Mouse (Mus musculus) gastrocnemius, postnatal 10 days (tissue): ENCODE data around the gene Hpca. TPM values are rescaled to one million over a fixed set of nuclear protein-coding genes. Genes with fewer than 3 reads are reported as not detected.

ENCODE experiments used
- DNase-seq: peaks from one replicate; pipeline ENCODE4 v3.0.0; 2021; ENCODE audit warnings: mixed read lengths
- long read RNA-seq, 2 experiments: library from polyadenylated mRNA; stranded (forward); transcript quantifications; one replicate each; pipeline ENCODE4 v2.0.0; 2021
- total RNA-seq, 2 experiments: library from RNA; stranded (reverse); gene quantifications; 2 replicates each; pipeline ENCODE4 v1.2.3; 2021

Hpca gene
- total RNA-seq = 1 to 10 TPM in 1 of 2 experiments, under 1 TPM in 1; 0.68 to 1.1 TPM
- long read RNA-seq, experiment 1, partial matches to known transcripts = 0 of 1 reads
- long read RNA-seq, experiment 1, other reads (novel, unspliced or antisense) = 0 of 1 reads
- long read RNA-seq, experiment 2 = 0 reads

DNA sequence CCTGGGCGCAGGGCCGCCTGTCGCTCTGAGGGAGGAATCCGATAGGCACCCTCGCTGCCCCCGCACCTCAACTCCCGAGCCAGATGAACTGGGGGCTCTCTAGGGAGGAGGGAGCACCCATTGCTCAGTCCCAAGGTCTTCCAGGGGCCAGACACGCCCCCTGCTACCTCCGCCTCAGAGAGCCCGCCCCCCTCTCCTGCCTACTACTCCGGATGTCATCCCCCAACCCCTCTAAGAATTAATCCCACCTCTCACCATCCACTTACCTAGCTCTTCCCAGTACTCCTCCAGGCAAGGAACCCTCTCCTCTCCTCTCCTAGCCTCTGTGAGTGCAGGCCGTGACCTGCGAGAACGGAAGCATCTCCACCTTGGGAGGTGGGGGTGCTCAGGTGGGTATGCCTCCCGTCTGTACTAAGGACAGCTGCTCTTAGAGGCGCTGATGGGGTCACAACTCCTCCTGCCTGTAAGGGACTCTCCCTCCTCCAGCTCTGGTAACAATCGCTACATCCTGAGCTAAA lies at the start of gene Hpca:
Hpca (minus strand) TSS at position 468 of the 518 bp plus-strand sequence.
- no peak for DNase-seq

DNA sequence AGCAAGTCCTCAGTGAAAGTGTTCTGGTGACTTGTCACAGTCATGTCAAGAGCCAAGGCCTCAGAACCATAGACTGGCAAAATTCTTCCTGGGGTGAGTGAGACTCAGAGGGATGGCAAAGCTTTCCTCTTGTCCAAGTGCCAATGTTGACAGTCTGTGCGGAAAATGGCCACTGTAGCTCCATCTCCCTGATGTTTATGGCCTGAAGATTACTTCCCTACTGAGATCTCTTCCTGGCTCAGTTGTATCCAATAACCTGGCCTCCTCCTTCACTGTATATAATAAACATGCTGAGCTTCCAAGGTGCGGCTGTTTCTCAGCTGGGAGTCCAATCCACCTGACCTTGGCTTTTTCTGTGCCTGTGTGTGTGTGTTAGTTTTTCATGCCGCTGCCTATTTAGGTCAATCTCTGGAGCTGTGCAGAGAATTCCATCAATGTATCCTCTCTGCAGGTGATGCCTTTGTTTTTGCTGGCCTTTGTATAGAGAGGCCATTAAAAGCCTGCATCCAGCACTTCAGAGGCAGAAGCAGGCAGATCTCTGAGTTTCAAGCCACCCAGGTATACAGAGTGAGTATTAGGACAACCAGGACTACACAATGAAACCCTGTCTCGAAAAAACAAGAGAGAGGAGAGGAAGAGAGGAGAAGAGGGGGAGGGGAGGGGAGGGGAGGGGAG lies 39.9 kb upstream of the Hpca start:
- no peak for DNase-seq

DNA sequence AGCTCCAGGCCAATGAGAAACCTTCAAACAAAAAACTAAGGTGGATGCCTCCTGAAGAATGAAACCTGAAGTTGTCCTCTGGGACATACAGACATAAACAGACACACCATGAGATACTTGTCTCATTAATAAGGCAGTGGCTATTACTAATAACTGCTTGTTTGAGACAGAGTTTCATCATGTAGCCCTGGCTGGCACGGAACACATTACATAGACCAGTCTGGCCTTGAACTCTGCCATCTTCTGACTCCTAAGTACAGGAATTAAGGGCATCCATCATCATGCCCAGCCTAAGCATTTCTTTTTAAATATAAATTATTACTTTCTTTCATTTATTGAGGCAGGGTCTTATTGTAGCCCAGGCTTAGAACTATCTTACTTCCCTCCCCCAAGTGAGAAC lies 39.2 kb upstream of the Hpca start:
- no peak for DNase-seq

DNA sequence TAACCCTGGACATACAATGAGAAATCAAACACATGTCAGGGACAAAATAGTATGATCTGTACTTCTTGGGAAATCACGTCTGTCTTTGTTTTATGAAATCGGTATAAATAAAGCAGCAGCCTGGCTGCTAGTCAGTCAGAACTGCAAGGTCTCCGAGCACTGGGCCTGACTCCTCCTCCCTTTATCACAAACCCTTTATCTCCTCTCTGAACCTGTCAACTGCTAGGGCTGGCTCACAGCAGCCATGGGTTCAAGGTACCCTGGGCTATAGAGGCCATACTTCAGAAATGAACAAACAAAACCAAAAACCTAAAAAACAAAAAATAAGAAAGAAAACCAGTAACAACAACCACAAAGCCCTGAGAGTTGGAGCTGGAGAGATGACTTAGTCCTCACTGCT lies 36.7 kb upstream of the Hpca start:
- no peak for DNase-seq

DNA sequence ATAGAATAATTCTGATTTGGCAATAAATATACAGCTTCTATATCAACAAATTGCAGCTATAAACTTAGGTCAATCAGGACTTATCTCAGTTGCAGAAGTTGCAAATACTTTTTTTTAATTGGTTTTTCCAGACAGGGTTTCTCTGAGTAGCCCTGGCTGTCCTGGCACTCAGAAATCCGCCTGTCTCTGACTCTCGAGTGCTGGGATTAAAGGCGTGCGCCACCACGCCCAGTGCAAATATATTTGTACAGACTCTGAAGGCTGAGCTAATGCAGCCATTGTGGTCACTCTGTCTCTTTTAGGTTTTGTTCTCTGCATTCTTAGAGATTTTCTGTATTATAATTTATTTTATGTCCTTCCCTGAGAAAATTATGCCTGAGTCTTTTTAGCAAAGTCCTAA lies 35.7 kb upstream of the Hpca start:
- DNase-seq = no peak

DNA sequence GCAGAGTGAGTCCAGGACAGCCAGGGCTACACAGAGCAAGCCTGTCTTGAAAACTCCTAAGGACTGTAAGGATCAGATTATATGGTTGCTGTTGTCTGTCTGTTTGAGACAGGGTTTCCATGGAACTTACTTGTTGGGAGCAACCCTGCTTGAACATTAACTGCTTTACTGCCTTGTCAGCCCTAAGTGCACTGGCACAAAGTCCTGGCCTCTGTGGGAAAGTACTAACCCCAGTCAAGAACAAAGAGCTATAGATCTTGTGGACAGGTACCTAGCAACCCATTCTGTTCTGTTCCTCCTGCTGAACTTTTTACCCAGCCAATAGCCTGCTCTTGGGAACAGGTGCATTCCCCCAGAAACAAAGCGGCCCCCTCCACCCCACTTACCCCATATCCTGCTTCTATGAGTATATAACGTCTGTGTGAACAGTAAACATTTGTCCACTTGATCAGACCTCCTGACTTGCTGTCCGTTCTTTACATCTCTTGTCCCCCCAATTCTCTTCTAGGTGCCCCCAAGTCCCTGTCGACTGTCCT lies 29.5 kb upstream of the Hpca start:
- no peak for DNase-seq

DNA sequence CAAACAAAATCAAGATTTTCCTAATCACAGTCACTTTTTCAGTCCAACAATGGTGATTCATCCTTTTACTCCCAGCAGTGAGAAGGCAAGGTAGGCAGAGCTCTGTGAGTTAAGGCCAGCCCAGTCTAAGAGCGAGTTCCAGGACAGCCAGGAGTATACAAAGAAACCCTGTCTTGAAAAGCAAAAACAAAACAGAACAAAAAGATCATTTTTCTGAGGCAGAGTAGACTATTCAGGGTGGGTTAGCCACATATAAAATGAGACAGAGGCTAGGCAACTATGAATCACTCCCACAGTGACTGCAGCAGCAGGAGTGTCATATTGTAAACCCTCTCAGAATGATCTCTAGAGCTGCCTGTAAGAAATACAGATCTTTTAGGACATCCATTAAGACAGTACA lies 27.5 kb upstream of the Hpca start:
- no peak for DNase-seq

DNA sequence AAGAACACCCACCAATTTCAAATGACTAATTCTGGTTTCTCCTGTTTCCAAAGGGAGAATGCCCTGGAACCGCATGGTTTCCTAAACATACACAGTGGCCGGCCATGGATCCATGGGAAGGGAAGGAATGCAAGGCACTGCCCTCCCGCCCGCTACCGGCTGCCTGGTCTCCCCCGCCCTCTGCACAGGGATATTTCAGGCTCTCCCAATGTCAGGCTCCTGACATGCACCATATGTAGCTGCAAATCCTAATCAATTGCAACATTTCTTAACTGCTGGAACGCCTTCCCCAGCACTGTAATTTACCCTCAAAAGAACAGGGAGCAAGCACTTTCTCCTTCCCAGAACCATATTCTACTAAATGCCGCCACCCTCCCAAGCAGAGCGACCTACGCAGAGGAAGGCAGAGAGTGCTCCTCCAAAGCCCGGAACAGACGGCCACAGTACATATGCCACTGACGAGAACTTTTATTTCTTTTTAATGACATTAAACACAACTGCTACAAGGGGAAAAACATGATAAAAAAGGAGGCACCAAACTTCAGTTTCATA lies 25.8 kb upstream of the Hpca start:
- no peak for DNase-seq

DNA sequence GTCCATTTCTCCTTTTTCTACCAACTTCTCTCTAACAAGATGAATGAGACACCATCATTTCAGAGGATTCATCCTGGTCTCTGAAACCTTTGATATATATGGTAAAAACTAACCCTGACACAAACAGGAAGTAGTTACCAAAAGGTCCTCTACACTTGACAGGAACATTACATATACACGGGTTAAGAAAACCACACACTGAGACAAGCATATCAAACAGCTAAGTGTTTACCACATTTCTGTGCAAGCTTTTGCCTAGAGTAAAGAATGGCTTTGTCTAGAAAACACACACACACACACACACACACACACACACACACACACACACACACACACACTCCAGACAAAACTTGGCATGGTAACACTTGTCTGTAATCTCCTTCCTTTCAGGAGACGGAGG lies 24.6 kb upstream of the Hpca start:
- no peak for DNase-seq

DNA sequence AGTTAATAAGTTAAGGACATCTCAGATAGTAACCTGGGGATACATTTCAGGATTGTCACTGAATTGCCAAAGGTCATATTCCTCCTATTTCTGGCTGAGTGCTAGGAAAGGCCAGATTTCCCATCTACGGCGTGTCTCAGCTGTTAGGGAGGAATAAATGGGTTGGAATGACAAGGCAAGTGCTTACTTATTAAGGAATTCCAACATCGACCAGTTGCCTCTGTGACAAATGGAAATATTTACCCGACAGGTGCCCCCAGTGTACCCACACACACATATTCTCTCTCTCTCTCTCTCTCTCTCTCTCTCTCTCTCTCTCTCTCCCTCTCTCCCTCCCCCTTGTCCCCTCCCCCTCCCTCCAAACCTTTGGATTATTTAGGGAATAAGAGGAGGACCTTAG lies 24.1 kb upstream of the Hpca start:
- no peak for DNase-seq

DNA sequence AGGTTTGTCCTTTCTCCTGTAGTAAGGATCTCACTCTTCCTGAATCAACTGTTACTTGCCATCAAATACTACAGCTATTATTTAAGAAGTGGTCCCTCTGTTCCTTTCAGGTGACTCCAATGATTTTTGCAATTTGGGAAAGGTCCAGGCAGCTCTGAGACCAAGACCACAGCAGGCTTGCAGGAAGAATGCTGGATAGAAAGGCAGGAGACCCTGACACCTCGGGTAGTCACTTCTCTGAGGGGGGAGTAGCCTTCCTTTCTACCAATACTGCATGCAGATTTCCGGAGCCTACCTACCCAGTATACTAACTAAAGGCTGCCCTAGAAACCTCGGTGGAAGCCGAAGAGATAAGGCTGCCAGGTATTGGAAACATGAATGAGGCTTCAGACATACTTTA lies 23.6 kb upstream of the Hpca start:
- no peak for DNase-seq

DNA sequence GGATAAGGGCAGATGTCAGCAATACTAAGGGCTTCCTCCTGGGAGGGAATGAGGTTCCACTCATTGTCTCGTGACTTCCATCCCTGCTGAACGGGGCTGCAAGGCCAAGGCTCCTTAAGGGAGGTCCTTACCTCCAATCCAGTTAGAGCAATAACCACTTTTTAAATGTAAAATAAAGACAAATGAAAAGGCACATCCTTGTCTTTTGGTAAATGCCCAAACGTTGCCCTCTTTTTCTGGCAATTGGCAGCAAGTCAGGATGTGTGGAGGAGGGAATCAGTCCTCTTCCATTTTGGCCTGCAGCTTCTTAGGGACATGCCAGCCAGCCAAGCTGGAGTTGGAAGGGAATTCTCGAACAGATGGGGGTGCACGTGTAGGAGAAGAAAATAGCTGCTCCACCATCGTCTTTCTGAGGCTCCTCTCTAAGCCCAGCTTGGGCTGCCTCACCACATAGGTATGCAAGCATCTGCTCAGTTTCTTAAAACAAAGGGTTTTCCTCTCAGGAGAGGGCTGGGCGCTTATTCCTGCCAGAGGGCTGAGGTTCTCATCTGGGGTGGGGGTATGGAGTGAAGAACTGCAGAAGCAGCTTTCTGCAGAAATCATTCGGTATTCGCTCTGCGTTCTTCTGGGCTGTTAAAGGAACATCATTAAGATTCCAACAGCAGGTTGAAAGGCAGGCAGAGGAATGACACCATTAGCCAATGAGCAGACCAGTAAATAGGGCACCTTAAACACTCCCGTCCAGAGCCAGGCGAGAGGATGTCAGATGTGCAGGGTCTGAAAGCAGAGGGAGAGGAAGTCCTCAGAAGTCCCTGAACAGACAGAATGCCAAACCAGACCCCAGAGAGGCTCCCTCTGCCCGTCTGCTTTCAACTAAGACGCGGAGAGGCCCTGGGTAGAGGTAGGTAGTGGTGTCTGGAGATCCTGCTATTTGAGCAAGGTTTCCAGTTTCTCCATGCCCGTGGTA lies 22.8 kb upstream of the Hpca start:
- DNase-seq = no peak

DNA sequence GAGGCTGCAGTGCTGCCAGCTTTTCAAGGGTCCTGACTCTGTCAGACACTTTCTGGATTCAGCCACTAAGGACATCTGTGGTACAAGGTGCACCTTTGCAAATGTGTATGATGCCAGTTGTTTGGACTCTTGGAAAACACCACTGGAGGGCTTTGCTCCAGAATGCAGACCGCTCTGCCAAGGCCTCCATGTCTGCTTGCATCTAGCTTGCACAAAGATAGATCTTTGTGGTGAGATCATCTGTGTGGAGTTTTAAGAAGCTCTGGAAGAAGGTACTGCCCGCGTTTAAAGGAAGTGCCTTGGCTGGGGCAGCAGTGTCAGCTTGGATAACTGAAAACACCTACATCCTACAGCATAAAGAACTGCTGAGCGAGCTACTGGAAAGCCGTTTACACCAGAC lies 21.7 kb upstream of the Hpca start:
- DNase-seq = no peak

DNA sequence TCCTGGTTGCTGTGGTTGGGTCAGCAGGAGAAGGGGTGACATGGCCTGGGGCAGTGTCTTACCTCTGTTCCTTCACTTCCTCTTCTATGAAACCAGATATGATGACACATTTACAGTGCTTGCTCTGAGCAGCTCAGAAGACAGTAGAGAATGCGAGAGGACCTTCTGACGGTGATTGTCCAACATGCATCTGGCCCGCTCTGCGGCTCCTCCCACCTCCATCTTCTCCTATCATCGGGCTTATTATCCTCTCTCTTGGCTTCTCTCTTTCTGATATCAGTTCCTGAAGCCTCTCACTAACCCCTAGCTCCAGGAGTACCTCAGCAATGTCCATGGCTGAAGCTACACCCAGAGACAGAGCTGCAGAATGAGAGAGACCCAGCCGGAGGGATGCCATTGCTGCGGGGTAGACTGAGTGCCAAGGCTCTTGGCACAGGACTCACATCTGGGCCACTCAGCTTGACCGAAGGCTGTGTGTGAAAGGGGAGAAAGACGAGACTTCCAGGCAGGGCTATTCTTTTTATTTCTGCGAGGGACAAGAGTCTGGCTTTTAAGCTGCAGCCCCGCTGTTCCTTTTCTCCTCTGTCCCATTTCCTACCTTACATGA lies 20.7 kb upstream of the Hpca start:
- no peak for DNase-seq

DNA sequence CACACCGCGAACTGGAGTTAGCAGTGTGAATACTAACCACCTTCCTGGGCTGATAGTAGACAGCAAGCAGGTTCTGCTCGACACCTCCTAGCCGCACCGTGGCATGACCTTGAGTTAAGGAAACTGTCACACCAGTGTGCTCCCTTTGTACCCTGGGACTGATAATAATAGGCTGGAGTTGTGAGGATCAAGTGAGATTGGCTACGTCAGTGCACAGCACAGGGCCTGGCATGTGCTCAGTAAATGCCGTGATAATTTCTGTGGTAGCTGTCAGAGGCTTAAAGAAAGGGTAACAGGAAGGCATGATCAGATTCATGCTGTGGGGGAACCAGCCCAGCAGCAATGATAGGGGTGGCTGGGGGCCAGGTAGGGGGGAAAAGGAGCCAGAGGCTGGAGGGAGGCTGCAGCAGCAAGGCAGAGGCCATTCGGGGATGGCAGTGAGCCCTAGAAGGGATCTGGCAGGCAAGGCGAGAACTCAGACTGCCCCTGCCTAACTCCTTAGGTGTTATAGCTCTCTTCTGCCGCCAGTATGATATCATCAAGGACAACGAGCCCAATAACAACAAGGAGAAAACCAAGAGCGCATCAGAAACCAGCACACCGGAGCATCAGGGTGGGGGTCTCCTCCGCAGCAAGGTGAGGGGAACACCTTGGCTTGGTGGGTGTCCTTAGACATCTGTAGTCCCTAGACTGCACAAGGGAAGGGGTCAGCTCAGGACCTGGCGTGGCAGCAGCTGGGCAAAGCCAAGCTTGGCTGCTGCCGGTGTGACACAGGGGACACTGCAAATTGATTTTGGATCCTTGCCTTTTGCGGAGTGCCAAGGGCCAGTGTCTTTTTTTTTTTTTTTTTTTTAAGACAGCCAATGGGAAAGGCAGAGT lies 20.0 kb upstream of the Hpca start:
- DNase-seq = no peak

DNA sequence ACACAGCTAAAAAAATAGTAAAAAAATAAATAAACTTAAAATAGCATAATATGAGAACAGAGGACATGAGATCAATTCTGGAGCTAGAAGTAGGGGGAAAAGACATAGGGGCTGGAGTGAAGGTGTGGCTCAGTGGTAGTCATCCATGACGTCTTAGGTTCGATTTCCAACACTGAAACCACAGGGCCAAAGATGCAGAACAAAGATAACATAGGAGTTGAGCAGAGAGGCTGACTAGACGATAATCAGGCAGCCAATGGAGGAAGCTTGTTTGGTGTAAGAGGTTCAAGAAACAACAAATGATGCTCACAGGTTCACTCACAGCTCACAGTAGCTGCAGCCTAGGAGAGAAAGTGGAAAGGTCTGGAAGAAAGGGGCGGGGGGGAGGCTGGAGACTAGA lies 19.0 kb upstream of the Hpca start:
- no peak for DNase-seq

DNA sequence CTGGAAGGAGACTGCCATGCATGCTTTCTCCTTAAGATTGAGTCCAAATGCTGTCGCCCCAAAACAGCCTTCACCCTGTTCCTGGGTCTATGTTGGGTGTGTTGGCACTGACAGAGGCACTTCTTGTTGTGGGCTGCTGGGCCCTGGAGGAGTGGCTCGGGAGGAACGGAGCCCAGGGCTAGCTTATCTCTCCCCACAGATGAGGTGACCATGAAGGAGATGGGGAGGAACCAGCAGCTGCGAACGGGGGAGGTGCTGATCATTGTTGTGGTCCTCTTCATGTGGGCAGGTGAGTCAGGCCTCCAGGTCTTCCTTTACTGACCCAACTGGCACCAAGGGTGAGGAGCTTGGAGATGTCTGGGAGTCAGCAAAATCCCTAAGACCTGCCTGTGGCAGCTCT lies 17.8 kb upstream of the Hpca start:
- DNase-seq = no peak

DNA sequence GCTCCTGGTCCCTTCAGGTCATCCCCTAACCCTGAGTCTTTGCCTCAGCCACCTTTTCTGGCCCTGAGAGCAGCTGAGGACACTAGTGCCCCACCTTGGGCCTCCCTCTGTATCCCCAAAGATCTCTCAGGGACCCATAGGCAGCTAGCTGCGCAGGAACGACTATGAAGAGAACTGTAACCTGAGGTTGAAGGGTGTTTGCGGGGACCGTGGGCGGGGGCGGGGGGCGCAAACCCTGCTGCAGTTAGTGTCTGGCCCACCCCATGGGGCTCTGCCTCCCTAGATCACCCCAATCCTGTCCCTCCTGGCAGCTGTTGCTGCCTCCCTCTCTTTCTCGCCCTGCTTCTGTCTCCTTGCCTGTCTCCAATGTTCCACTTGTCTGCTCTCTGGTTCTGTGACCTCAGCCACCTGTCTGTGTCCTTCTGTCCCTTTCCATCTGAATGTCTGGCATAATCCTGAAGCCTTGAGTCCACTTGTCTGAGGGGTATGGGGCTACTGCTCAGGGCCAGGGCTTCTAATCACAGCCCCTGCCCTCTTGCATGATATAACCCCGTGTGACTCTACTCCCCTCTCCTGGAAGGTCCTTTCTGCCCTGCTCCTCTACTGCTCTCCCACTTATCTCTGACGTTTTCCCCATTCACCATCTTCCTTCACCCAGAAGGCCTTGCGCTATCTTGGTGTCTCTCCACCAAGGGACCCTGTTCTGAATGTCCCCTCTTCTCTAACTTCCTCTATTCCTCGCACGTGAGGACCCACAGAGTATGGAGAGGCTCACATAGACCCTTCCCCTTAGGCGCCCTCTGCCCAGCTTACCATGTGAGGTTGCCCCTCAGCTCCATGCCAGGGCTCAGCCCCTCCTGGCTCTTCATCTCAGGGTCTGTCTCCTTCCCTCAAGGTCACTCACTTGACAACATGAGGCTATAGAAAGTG lies 15.8 kb upstream of the Hpca start:
- DNase-seq = no peak

DNA sequence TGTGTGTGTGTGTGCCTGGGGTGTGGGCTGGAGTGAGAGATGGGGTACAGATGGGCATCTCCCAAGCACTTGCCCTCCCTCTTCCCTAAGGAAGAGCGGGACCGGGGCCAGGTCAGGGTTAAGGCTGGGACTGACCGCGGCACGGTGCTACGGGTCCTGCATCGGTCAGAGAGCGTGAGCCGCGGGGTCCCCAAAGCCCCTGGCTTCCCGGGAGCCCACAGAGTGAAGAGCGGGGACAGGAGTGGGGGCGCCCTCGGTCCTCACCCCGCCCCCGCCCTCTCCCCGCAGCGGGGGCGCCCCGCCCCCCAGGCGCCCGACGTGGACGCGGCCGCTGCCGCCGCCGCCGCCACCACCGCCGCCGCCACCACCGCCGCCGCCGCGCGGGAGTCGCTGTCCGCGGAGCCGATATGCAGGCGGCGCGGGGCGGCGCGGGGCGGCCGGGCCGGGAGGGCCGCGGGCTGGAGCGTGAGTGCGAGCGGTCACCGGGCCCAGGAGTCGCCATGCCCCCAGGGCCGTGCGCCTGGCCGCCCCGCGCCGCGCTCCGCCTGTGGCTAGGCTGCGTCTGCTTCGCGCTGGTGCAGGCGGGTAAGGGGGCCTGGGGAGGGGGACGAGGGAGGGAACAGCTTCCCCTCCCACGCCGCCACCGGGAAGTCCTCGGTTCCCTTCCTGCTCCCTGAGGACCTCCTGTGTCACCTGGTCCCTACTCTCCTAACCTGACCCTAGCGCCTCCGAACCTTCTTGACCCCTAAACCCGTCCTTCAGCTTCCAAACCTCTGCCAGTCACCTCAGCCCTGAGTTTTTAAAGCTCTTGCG lies 14.9 kb upstream of the Hpca start, which contains the start of gene Fndc5:
Fndc5 (plus strand) TSS at position 421 of the 813 bp plus-strand sequence.
- no peak for DNase-seq
